8 mouse cellular contexts compared by ENCODE assay signal in the genomic region with DNA sequence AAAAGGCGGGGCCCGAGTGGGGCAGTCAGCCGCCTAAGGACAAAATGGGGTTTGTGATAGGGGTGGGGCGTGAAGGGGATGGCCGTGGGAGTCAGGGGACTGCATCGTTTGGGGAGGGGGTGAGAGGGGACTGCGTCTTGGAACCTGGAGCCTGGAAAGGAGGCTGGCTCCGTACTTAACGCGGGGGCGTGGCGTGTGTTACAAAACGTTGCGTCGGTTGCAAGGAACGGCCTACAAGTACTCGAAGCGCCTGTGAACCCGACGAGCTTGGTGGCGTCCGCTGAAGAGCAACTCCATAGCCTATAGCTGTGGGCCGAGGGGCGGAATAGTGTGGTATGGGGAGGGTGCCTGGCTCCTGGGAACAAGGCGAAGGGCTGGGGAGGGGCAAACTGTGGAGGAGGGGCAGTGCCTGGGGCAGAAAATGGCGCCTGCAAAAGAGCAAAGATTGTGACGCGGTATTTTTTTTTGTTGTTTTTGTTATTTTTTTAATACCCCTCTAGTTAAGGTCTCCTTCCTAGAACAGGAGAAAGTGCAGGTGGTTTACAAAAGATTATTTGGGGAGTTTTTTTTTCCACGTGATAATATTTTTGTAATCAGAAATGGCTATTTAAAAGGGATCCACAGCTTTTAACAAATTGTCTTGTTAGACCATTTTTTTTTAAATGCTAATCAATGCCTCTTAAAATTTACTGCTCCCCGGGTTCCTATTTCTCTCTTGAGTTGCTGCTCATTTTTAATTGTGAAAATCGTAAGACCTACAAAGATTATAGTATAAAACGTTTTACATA. TPM values are rescaled to one million over a fixed set of nuclear protein-coding genes. Genes with fewer than 3 reads are reported as not detected.
DNase-seq lines count a peak whose midpoint lies in the region; ATAC-seq lines count a peak whose summit lies in the region.

No protein-coding gene starts in this region.

- peak; percentile 83 for DNase-seq in T-cell, adult 2 months (ENCODE audit: low spot score)
- DNase-seq in cerebellum, postnatal 14 days, result peak; percentile 79 to 82
- peak; percentile 68 to 81 for DNase-seq in frontal cortex, postnatal 14 days (ENCODE audit: low spot score in 2 of 2)
- peak; percentile 49 to 55 for DNase-seq in layer of hippocampus, postnatal 25 days (ENCODE audit: extremely low spot score in 1 of 2, low spot score in 1 of 2)
- DNase-seq in lung, postnatal 14 days, result peak; percentile 75
- peak; percentile 87 for DNase-seq in retina, postnatal 1 day
- DNase-seq in thymus, postnatal 4 days, result peak; percentile 77

- no peaks in the 10 kb centered on the region for H3K4me1 ChIP-seq in hindbrain, embryonic 12.5 days

- H3K9ac ChIP-seq in hindbrain, embryonic 12.5 days, result peak overlapping the region; percentile 67

- H3K4me3 ChIP-seq in hindbrain, embryonic 12.5 days, result peak overlapping the region; percentile 54

- H3K9me3 ChIP-seq in hindbrain, embryonic 12.5 days (replicated peaks), result no peaks in the 10 kb centered on the region

- H3K36me3 ChIP-seq in hindbrain, embryonic 12.5 days, result 0 out of 2 replicates have a peak, but pooled peaks cover under 1% of the 10 kb centered on the region

- peak; percentile 94 for ATAC-seq in hindbrain, embryonic 12.5 days (ENCODE audit: low FRiP score)

- H3K27me3 ChIP-seq in hindbrain, embryonic 12.5 days, result no peaks in the 10 kb centered on the region

- WGBS in hindbrain, embryonic 12.5 days, result 20% methylated on average over 31 of the region's 32 CpGs

- peak overlapping the region; percentile 92 for H3K27ac ChIP-seq in hindbrain, embryonic 12.5 days

- H3K4me2 ChIP-seq in hindbrain, embryonic 12.5 days (replicated peaks), result peak overlapping the region; percentile 46

RNA-seq across cellular contexts. Expression of gene Usp11, which starts 0.8 kb away (rescaled TPM):
- 87.9 and 88.7 TPM in 2 replicates for polyA plus RNA-seq in hindbrain, embryonic 12.5 days (2016; fragmentation: Nextera tagmentation; extraction: Ambion mirVana)
- total RNA-seq in layer of hippocampus, postnatal 25 days (2021), result 100 to 1,000 TPM; 104 TPM

RNA-seq across cellular contexts. Expression of gene Cdk16, which starts 16.7 kb away (rescaled TPM):
- polyA plus RNA-seq in hindbrain, embryonic 12.5 days (2016; fragmentation: Nextera tagmentation; extraction: Ambion mirVana), result 159 and 160 TPM in 2 replicates
- 100 to 1,000 TPM; 251 to 255 TPM for total RNA-seq in layer of hippocampus, postnatal 25 days (2021)

RNA-seq across cellular contexts. Expression of gene Uba1, which starts 46.4 kb away (rescaled TPM):
- polyA plus RNA-seq in hindbrain, embryonic 12.5 days (2016; fragmentation: Nextera tagmentation; extraction: Ambion mirVana), result 369 and 378 TPM in 2 replicates
- total RNA-seq in layer of hippocampus, postnatal 25 days (2021), result 100 to 1,000 TPM; 365 to 398 TPM

Comparison
In these comparisons a context has a peak if more than half of its experiments do, and no peak if none do; other contexts are left out.
1. Peak in every context shown above with its lines: DNase-seq, ATAC-seq, H3K4me3 ChIP-seq and H3K27ac ChIP-seq.